Mouse (Mus musculus): ENCODE data around the gene Th. TPM values are rescaled to one million over a fixed set of nuclear protein-coding genes. Genes with fewer than 3 reads are reported as not detected.

Gene Th
- polyA plus RNA-seq, 2 experiments, result 0.26 to 0.40 TPM

- DNase-seq (ENCODE audit: low spot score) (no peak), ATAC-seq (ENCODE audit: low FRiP score, low read depth) (no peak)
- WGBS, result 86% methylated on average over 2 of the region's 2 CpGs
- TF ChIP-seq POLR2A (IDR thresholded peaks at IDR 0.05; ENCODE audit: borderline replicate concordance, extremely low read depth, insufficient read depth, insufficient read length), result no peak
- no peaks in the 10 kb centered on the region for H3K27me3 ChIP-seq (ENCODE audit: control insufficient read depth, insufficient read depth, low read length)
- H3K9me3 ChIP-seq (ENCODE audit: control insufficient read depth, low read length), result no peaks in the 10 kb centered on the region
- no peak overlapping the region for H3K4me3 ChIP-seq (replicated peaks; ENCODE audit: low read length)
- H3K36me3 ChIP-seq (ENCODE audit: control insufficient read depth, insufficient read depth, low read length), result no peaks in the 10 kb centered on the region
- no peak overlapping the region for H3K4me2 ChIP-seq (replicated peaks; ENCODE audit: low read depth, low read length, severe bottlenecking)
- no peaks in the 10 kb centered on the region for H3K4me1 ChIP-seq (ENCODE audit: control insufficient read depth, insufficient read depth, low read length)
- no peak overlapping the region for H3K9ac ChIP-seq (ENCODE audit: low read depth, low read length, severe bottlenecking)
- H3K27ac ChIP-seq (replicated peaks; ENCODE audit: low read depth, low read length), result no peak overlapping the region
Observed at GRCm38 (mm10) chr7:142929516-142929915, 1.4 kb downstream of the Th start.

DNA sequence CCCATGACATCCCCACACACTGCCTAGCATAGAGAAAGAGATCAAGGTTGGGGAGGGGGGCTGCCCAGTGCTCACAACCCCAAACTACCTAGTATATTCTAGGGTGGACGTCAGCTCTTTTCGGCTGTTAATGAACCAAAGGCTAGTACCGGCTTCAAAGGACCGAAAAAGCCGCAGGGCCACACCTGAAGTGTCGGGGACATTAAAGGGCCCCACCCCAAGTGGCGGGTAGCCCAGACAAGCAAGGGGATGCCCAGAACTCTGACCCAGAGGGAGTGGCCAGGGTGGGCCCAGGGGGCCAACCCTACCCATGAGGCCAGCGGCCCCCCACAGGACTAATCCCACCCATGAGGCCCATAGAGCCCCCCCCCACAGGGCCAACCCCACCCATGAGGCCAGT, 3.6 kb downstream of the Th start:
- 68% methylated on average over 8 of the region's 8 CpGs for WGBS
- Histone ChIP-seq H3K9ac (ENCODE audit: low read depth, low read length, severe bottlenecking) (no peak overlapping the region), H3K4me1 (ENCODE audit: control insufficient read depth, insufficient read depth, low read length) (no peaks in the 10 kb centered on the region), H3K9me3 (ENCODE audit: control insufficient read depth, low read length) (no peaks in the 10 kb centered on the region), H3K27ac (replicated peaks; ENCODE audit: low read depth, low read length) (no peak overlapping the region), H3K4me2 (replicated peaks; ENCODE audit: low read depth, low read length, severe bottlenecking) (no peak overlapping the region), H3K27me3 (ENCODE audit: control insufficient read depth, insufficient read depth, low read length) (no peaks in the 10 kb centered on the region), H3K4me3 (replicated peaks; ENCODE audit: low read length) (no peak overlapping the region), H3K36me3 (ENCODE audit: control insufficient read depth, insufficient read depth, low read length) (no peaks in the 10 kb centered on the region)
- no peak for TF ChIP-seq POLR2A (IDR thresholded peaks at IDR 0.05; ENCODE audit: borderline replicate concordance, extremely low read depth, insufficient read depth, insufficient read length)
- no peak for DNase-seq (ENCODE audit: low spot score)
- ATAC-seq (ENCODE audit: low FRiP score, low read depth), result no peak

DNA sequence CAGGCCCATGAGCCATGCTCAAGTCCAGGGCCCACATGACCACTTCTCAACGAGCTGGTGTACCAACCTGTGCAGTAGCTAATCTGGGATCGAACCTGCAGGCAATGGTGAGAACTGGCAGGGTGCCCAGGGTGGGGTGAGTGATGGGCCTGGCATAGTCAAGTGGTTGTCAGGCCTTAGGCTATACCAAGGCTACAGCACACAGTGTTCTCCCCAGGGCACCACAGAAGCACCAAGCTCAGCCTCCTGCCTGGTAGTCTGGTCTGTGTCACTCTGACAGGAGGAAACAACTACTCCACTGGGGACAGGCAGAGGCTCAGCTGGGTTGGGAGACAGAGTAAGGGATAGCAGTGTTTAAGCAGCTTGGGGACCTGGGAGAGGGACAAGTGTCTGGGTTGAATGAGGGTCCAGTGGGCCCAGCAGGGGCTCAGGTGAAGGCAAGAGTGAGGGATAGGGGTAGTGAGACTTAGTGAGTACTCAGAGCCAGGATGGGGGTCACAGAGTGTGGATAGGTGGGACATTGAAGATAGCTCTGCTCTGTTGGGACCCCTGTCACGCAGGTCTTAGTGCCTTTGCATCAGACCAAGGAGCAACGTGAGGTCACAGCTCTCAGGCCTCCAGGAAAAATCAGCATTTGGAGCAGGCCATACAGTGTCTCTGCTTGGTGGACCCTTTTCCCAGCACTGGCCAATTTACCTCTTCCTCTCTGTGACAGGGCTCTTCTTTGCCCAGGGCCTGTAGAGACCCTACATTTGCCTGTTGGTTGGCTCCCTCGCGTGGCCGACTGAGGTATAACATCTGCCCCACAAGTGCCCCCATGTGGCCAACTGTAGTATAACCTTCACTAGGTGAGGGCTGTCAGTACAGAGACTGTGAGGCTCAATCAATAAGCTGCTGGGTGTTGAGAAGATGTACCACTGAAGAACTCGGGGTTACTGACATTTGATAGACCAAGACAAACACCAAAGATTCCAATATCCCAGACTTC, 12.0 kb downstream of the Th start:
- no peak for TF ChIP-seq POLR2A (IDR thresholded peaks at IDR 0.05; ENCODE audit: borderline replicate concordance, extremely low read depth, insufficient read depth, insufficient read length)
- no peak overlapping the region for H3K4me2 ChIP-seq (replicated peaks; ENCODE audit: low read depth, low read length, severe bottlenecking)
- ATAC-seq (ENCODE audit: low FRiP score, low read depth), result peak; percentile 68
- no peaks in the 10 kb centered on the region for H3K9me3 ChIP-seq (ENCODE audit: control insufficient read depth, low read length)
- H3K27me3 ChIP-seq (ENCODE audit: control insufficient read depth, insufficient read depth, low read length), result no peaks in the 10 kb centered on the region
- H3K36me3 ChIP-seq (ENCODE audit: control insufficient read depth, insufficient read depth, low read length), result no peaks in the 10 kb centered on the region
- no peaks in the 10 kb centered on the region for H3K4me1 ChIP-seq (ENCODE audit: control insufficient read depth, insufficient read depth, low read length)
- WGBS, result 28% methylated on average over 8 of the region's 8 CpGs
- H3K9ac ChIP-seq (ENCODE audit: low read depth, low read length, severe bottlenecking), result no peak overlapping the region
- peak; percentile 54 for DNase-seq (ENCODE audit: low spot score)
- no peak overlapping the region for H3K27ac ChIP-seq (replicated peaks; ENCODE audit: low read depth, low read length)
- no peak overlapping the region for H3K4me3 ChIP-seq (replicated peaks; ENCODE audit: low read length)

DNA sequence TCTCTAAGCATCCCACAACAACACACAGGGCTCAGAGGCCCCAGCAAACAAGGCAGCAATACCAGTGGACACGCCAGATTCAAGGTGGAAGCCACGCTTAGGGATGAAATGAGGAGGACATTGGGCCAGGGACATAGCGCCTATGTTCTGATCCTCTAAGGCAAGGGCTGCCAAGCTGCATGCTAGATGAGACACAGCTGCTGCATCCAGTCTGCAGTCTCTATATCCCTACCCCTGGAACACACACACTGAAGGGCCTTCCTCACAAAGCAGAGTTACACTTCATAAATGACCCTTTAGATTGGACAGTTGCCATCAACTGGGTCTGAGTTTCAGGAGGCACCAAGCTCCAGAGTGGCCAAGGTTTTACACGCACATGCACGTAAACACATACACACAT, 13.3 kb downstream of the Th start:
- Histone ChIP-seq H3K36me3 (ENCODE audit: control insufficient read depth, insufficient read depth, low read length) (no peaks in the 10 kb centered on the region), H3K9ac (ENCODE audit: low read depth, low read length, severe bottlenecking) (no peak overlapping the region), H3K4me3 (replicated peaks; ENCODE audit: low read length) (no peak overlapping the region), H3K27me3 (ENCODE audit: control insufficient read depth, insufficient read depth, low read length) (no peaks in the 10 kb centered on the region), H3K27ac (replicated peaks; ENCODE audit: low read depth, low read length) (no peak overlapping the region), H3K4me2 (replicated peaks; ENCODE audit: low read depth, low read length, severe bottlenecking) (no peak overlapping the region), H3K9me3 (ENCODE audit: control insufficient read depth, low read length) (no peaks in the 10 kb centered on the region), H3K4me1 (ENCODE audit: control insufficient read depth, insufficient read depth, low read length) (no peaks in the 10 kb centered on the region)
- ATAC-seq (ENCODE audit: low FRiP score, low read depth) (no peak), DNase-seq (ENCODE audit: low spot score) (no peak)
- 81% methylated on average over 5 of the region's 5 CpGs for WGBS
- no peak for TF ChIP-seq POLR2A (IDR thresholded peaks at IDR 0.05; ENCODE audit: borderline replicate concordance, extremely low read depth, insufficient read depth, insufficient read length)

GRCm38 (mm10) chr7:142916178-142916577, 14.8 kb downstream of the Th start:
- Histone ChIP-seq H3K27ac (replicated peaks; ENCODE audit: low read depth, low read length) (no peak overlapping the region), H3K9ac (ENCODE audit: low read depth, low read length, severe bottlenecking) (no peak overlapping the region), H3K4me1 (ENCODE audit: control insufficient read depth, insufficient read depth, low read length) (no peaks in the 10 kb centered on the region), H3K36me3 (ENCODE audit: control insufficient read depth, insufficient read depth, low read length) (no peaks in the 10 kb centered on the region), H3K9me3 (ENCODE audit: control insufficient read depth, low read length) (no peaks in the 10 kb centered on the region), H3K4me3 (replicated peaks; ENCODE audit: low read length) (no peak overlapping the region), H3K27me3 (ENCODE audit: control insufficient read depth, insufficient read depth, low read length) (no peaks in the 10 kb centered on the region), H3K4me2 (replicated peaks; ENCODE audit: low read depth, low read length, severe bottlenecking) (no peak overlapping the region)
- no peak for DNase-seq (ENCODE audit: low spot score)
- no peak for ATAC-seq (ENCODE audit: low FRiP score, low read depth)
- 55% methylated on average over 8 of the region's 8 CpGs for WGBS
- no peak for TF ChIP-seq POLR2A (IDR thresholded peaks at IDR 0.05; ENCODE audit: borderline replicate concordance, extremely low read depth, insufficient read depth, insufficient read length)

Measured in limb, embryonic 14.5 days (tissue).